Mouse (Mus musculus) fibroblast of lung, adult 2 months (primary cell): ENCODE results near the gene Snx20.

Source experiments
- DNase-seq: peaks from one replicate; pipeline ENCODE4 v3.0.0-alpha.2; 2011; ENCODE audit warnings: low read depth

Gene Snx20

GRCm38 (mm10) chr8:88604065-88605038, 31.6 kb downstream of the Snx20 start:
- DNase-seq, result no peak

- DNase-seq, result no peak
Observed at GRCm38 (mm10) chr8:88603446-88603989, 32.4 kb downstream of the Snx20 start.

GRCm38 (mm10) chr8:88599491-88599890, 36.4 kb downstream of the Snx20 start:
- no peak for DNase-seq

- DNase-seq, result no peak
Observed at GRCm38 (mm10) chr8:88598578-88598977, 37.4 kb downstream of the Snx20 start.

- no peak for DNase-seq
Observed at GRCm38 (mm10) chr8:88596042-88596441, 39.9 kb downstream of the Snx20 start.

- no peak for DNase-seq
Observed at GRCm38 (mm10) chr8:88593947-88594346, 42.0 kb downstream of the Snx20 start.

- no peak for DNase-seq
Observed at GRCm38 (mm10) chr8:88590226-88590625, 45.7 kb downstream of the Snx20 start.

- DNase-seq, result no peak
Observed at GRCm38 (mm10) chr8:88588205-88588889, 47.6 kb downstream of the Snx20 start.

- no peak for DNase-seq
Observed at GRCm38 (mm10) chr8:88583863-88584262, 52.1 kb downstream of the Snx20 start.

GRCm38 (mm10) chr8:88580785-88581184, 55.1 kb downstream of the Snx20 start:
- no peak for DNase-seq

GRCm38 (mm10) chr8:88579668-88580330, 56.1 kb downstream of the Snx20 start:
- DNase-seq, result no peak

GRCm38 (mm10) chr8:88579246-88579645, 56.7 kb downstream of the Snx20 start:
- DNase-seq, result no peak

- DNase-seq, result no peak
Observed at GRCm38 (mm10) chr8:88578413-88579175, 57.3 kb downstream of the Snx20 start.

- DNase-seq, result no peak
Observed at GRCm38 (mm10) chr8:88577666-88578065, 58.3 kb downstream of the Snx20 start.
